Mouse (Mus musculus) olfactory bulb, adult 2 months (tissue): ENCODE results near the gene Fam193b. TPM values are rescaled to one million over a fixed set of nuclear protein-coding genes. Genes with fewer than 3 reads are reported as not detected.

Experiments used
- H3K27ac ChIP-seq: fragments of 200-500 bp; 2 replicates; pipeline ENCODE4 v1.5.1; 2012; ENCODE audit warnings: low read depth, low read length; ENCODE audit not compliant: insufficient read depth
- H3K4me1 ChIP-seq: fragments of 200-500 bp; 2 replicates; pipeline ENCODE4 v1.6.1; 2012; ENCODE audit warnings: low read length; ENCODE audit not compliant: control insufficient read depth, insufficient read depth
- H3K4me3 ChIP-seq: fragments of 200-500 bp; 2 replicates; pipeline ENCODE4 v1.5.1; 2012; ENCODE audit warnings: mild to moderate bottlenecking, low read depth, low read length, moderate library complexity; ENCODE audit not compliant: insufficient read depth
- CTCF ChIP-seq: fragments of 200-500 bp; IDR thresholded peaks from 2 replicates; pipeline ENCODE4 v1.5.1; 2012; ENCODE audit warnings: low read depth, mild to moderate bottlenecking, low read length, moderate library complexity; ENCODE audit not compliant: insufficient read depth
- POLR2A ChIP-seq: fragments of 200-500 bp; IDR thresholded peaks from 2 replicates; pipeline ENCODE4 v1.6.1; 2012; ENCODE audit warnings: mild to moderate bottlenecking, low read depth, low read length, moderate library complexity; ENCODE audit not compliant: insufficient read depth
- WGBS: fragments of 180-500 bp; shearing (Covaris S2); methylation state at CpG from one replicate; pipeline ENCODE4 v1.1.7; 2018; 5-methylcytosine and 5-hydroxymethylcytosine counted together
- polyA plus RNA-seq: library from polyadenylated mRNA; stranded (reverse); fragments of >200 nt; gene quantifications from 2 replicates; pipeline ENCODE4 v1.2.4, GENCODE M21; 2012; ENCODE audit warnings: low replicate concordance; ENCODE audit not compliant: missing spikeins, insufficient read depth, insufficient read length

Fam193b gene
- polyA plus RNA-seq, 1 experiment, result 63.4 TPM

GRCm38 (mm10) chr13:55536194-55537175 lies 34.4 kb downstream of the Fam193b start, which contains the start of gene Ddx41:
Gene Ddx41 (minus strand): TSS chr13:55536658.
- peaks cover 14% of the 10 kb centered on the region for H3K4me1 ChIP-seq
- WGBS, result under 1% methylated on average over 70 of the region's 70 CpGs
- TF ChIP-seq POLR2A (peak; percentile 42; the same call in 1 of the 2 replicates), CTCF (peak; percentile 81)
- H3K4me3 ChIP-seq, result peak within 1 kb of the TSS; percentile 68
- no peak within 1 kb of the TSS for H3K27ac ChIP-seq

DNA sequence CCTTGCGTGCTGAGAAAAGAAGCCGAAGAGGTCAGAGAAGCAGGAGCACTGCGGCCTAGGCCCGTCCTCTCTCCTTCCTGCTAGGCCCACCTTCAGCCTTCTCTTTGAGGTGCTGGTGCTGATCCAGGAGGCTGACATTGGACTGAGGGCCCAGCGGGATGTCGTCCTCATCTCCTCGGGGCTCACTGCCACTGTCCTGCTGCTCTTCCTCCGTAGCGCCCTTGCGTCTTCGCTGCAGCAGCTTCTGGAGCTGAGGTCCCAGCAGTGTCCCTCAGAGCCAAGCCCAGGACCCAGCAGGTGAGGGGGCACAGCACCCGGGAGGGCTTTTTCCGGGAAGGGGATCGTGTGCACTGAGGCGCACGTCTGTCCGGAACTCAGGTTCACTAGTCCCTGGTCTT lies 35.1 kb downstream of the Fam193b start:
- Histone ChIP-seq H3K4me3 (peak overlapping the region; percentile 68), H3K27ac (no peak overlapping the region), H3K4me1 (peaks cover 14% of the 10 kb centered on the region)
- WGBS, result 11% methylated on average over 17 of the region's 17 CpGs
- no peak for TF ChIP-seq CTCF
- no peak for TF ChIP-seq POLR2A

DNA sequence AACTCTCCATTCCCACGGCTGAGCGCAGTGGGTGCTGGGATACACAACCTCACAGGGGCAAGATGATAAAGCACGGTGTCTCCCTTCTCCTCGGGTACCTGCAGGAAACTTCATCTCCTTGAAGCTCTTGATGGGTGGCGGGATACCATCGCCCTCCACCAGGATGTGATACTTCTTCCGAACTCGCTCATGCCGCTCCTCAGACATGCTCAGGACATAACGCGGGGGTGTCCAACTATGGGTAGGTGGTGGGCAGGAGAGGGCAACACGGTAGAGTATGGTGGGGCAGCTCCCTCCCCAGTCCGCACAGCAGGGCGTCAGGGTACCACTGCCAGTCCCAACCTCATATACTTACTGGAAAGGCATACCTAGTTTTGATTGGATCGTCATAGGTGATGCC lies 35.7 kb downstream of the Fam193b start:
- H3K4me3 ChIP-seq, result peak overlapping the region; percentile 68
- no peak overlapping the region for H3K27ac ChIP-seq
- TF ChIP-seq POLR2A (no peak), CTCF (no peak)
- WGBS, result 94% methylated on average over 15 of the region's 15 CpGs
- H3K4me1 ChIP-seq, result peaks cover 14% of the 10 kb centered on the region

- Histone ChIP-seq H3K4me3 (no peak within 1 kb of the TSS), H3K4me1 (peaks cover 8% of the 10 kb centered on the region; the same call in 1 of the 2 replicates), H3K27ac (no peak within 1 kb of the TSS)
- TF ChIP-seq POLR2A (no peak), CTCF (no peak)
- 82% methylated on average over 8 of the region's 8 CpGs for WGBS
Observed at GRCm38 (mm10) chr13:55529198-55529915, 41.6 kb downstream of the Fam193b start, which contains the start of gene Dok3. Gene Dok3 (minus strand): TSS chr13:55529296.

GRCm38 (mm10) chr13:55527834-55528772 lies 42.8 kb downstream of the Fam193b start:
- Histone ChIP-seq H3K4me1 (0 out of 2 replicates have a peak, but pooled peaks cover 5% of the 10 kb centered on the region), H3K4me3 (no peak overlapping the region), H3K27ac (no peak overlapping the region)
- 78% methylated on average over 18 of the region's 18 CpGs for WGBS
- no peak for TF ChIP-seq POLR2A
- no peak for TF ChIP-seq CTCF

- 0 out of 2 replicates have a peak, but pooled peaks cover 5% of the 10 kb centered on the region for H3K4me1 ChIP-seq
- no peak overlapping the region for H3K27ac ChIP-seq
- H3K4me3 ChIP-seq, result no peak overlapping the region
- WGBS, result 84% methylated on average over 16 of the region's 16 CpGs
- TF ChIP-seq CTCF, result no peak
- no peak for TF ChIP-seq POLR2A
Observed at GRCm38 (mm10) chr13:55527212-55527611, 43.7 kb downstream of the Fam193b start.

DNA sequence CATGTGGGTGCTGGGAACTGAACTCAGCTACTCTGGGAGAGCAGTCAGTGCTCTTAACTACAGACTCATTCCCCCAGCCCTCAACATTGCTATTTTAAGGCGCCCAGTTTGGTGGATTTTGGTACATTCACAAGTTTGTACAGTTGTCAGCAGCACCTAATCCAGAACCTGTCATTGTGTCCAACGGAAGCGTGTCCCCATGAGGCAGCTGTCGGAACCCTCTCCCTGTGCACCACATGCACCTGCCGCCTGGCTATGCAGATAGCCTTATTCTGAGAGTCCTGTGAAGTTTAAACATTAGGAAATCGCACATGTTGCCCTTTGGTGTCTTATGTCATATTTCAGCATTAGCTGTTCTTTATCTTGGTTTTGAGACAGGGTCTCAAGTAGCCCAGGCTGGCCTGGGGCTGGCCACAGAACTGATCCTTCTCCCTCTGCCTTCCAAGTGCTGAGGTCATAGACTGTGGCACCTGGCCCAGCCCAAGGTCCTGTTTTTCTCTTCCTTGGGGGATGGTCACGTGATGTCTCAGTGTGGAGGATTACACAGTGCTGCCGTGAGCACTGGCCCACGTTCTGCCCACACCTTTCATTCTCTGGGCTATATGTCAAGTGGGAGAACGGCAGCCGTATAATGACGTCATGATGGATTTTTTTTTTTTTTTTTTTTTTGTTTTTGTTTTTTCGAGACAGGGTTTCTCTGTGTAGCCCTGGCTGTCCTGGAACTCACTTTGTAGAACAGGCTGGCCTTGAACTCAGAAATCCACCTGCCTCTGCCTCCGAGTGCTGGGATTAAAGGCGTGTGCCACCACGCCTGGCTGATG lies 45.0 kb downstream of the Fam193b start:
- 0 out of 2 replicates have a peak, but pooled peaks cover 5% of the 10 kb centered on the region for H3K4me1 ChIP-seq
- 77% methylated on average over 16 of the region's 16 CpGs for WGBS
- no peak for TF ChIP-seq CTCF
- no peak for TF ChIP-seq POLR2A
- no peak overlapping the region for H3K27ac ChIP-seq
- H3K4me3 ChIP-seq, result no peak overlapping the region
